Mouse (Mus musculus) kidney, postnatal 14 days (tissue): ENCODE measurements around the gene Ccs.
"Not testable (repeated sequence)": the region's sequence is repeated elsewhere in the genome, so short reads cannot be mapped to it uniquely, and the experiment has no call there.

Source experiments
- DNase-seq: peaks from one replicate; pipeline ENCODE4 v3.0.0; 2022; ENCODE audit warnings: mixed read lengths

Ccs gene

GRCm38 (mm10) chr19:4839149-4839548, at the start of gene Ccs, which contains the start of gene Ccdc87:
Ccs (minus strand) TSS chr19:4839332.
Ccdc87 (plus strand) TSS chr19:4839366.
- peak; percentile 99 for DNase-seq

DNA sequence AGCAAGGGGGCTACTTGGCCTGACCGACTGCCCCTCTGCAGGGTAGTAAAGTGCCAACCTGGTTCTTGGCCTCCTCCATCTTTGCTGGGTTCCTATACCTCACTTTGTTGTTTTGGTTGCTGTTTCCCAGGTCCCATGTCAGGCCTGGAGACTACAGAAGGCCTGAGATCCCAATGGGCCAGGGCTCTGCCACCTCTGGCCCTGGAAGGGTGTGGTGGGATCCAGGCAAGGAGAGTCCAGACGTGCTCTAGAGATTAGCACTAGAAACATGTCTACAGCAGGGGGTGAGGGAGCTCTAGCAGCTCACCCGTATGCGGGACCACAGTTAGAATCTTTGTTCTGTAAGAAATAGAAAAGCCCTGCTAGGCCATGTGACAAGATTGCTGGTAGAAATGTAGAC, 44.8 kb upstream of the Ccs start:
- DNase-seq, result no peak

DNA sequence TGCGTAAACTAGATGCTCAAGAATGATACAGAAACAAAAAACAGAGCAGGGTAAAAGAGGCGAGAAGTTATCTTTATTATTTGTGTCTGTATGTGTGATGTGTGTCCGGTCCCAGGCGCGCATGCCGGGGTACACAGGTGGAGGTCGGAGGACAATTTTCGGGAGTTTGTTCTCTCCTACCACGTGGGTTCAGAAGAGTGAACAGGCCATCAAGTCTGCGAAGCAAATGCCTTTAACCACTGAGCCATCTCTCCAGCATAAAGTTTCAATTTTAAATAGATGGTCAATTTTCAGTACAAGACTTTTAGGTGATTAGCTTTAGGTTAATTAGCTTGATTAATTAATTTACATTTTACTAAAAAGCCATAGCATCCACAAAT, 40.2 kb upstream of the Ccs start:
- no peak for DNase-seq

- peak; percentile 96 for DNase-seq
Observed at GRCm38 (mm10) chr19:4878405-4879323, 39.5 kb upstream of the Ccs start, which contains the start of gene Zdhhc24. Zdhhc24 (plus strand) TSS chr19:4878668.

GRCm38 (mm10) chr19:4877785-4878184, 38.7 kb upstream of the Ccs start, which contains the start of gene Actn3:
Actn3 (minus strand) TSS chr19:4877909.
- DNase-seq, result peak; percentile 53

DNA sequence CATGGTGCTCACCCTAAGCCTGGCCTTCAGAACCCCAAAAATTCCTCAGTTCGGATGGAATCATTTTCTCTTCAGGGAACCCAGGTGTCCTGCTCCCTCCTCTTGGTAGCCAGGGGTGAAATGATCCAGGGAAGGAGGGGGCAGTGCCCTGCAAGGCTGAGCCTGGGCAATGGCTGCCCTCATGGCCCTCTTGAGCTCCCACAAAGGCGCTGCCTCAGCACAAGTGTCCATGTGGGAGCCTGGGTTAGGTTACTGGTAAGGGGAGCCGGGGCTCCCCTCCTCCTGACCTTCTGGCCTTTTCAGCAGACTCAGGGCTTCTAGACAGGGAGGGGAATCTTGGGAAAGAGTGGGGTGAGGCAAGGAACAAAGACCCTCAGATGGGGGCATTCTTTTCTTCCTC, 37.6 kb upstream of the Ccs start:
- DNase-seq, result no peak

DNA sequence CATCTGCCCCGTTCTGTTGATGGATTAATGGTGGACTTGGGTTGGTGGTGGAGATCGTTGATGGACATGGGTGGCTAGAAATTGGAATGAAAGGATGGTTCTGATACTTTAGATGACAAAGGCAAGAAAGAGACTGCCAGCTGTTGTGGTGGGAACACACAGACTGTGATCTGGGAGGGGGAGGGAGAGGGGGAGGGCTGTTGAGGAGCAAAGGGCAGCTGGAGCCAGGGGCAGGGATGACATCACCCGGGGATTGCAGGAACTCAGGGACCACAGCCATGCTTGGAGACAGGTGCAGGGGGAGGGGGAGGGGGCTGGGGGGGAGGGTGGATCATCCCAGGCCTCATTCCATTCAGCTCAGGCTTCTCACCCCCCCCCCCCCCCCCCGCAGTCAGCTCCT, 37.1 kb upstream of the Ccs start:
- DNase-seq, result no peak

GRCm38 (mm10) chr19:4874613-4875012, 35.5 kb upstream of the Ccs start:
- not testable (repeated sequence) for DNase-seq

DNA sequence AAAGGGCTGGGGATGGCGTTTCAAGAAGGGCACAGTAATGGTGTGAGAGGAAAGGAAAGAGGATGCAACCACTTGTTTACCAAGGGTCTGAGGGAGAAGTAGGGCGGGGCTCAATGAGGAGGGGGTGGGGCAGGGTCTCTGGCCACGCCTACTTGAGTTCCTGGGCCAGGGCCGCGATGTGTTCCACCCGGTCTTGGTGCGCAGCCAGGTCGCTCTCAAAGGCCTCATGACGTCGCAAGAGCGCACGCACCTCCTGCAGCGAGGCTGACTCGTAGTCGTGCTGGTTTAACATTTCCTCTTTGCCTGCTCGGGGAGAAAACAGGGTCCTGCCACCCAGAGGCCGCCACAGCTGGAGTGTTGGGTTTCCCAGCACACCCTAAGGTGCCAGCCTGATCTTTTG, 26.0 kb upstream of the Ccs start:
- DNase-seq, result peak; percentile 59

- DNase-seq, result no peak
Observed at GRCm38 (mm10) chr19:4863048-4863447, 23.9 kb upstream of the Ccs start.

GRCm38 (mm10) chr19:4859081-4859480, 19.9 kb upstream of the Ccs start:
- no peak for DNase-seq

GRCm38 (mm10) chr19:4855951-4856350, 16.8 kb upstream of the Ccs start:
- no peak for DNase-seq

DNA sequence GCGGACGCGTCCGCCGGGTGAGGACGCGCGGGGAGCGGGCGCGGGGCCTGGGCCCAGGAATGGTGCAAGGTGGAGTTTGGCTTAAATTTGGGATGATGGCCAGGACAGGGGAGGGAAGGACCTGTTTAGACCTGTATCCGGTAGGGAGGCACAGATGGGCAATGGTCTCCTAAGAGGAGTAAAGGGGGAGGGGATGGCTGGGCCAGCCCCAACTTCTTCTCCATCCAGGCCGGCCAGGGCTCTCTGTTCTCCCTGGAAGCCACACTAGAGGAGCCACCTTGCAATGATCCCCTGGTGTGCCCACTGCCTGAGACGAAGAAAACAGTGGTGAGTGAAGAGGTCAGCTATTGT, 16.3 kb upstream of the Ccs start:
- DNase-seq, result no peak

DNA sequence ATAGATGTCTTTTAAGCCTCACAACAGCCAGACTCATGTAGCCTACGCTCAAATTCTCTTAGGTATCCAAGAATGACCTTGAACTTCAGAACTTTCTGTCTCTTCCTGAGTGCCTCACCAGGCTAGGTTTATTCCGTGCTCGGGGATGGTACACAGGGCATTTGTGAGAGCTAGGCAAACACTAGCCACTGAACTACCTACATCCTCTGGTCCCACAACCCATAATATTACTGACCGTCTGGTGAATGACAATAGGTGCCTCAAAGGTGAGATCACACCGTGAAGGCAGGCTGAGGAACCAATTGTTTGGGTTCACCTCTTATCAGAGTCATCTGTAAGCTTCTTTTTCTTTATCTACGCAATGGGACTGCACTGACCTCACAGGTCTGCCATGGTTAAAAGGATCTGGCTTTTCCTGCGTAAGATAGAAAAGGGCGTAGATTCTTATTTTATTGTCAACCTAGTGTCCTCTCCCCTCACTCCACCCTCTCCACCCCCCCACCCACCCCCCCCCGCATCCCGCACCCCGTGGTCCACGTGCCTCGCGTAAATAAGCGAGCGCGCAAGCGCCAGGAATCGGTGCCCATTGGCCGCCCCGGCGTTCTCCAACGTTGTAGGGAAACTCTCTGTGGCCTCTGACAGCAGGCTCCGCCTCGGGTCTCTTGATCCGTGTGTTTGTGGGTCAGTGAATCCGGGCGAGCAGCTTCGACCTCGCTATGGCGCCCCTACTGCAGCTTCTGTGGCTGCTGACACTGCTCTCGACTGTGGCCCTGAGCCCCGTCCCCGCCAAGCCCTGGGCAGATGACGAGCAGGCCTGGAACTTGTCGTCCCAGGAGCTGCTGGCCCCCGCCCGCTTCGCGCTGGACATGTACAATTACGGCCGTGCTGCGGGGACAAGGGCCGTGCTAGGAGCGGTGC, 15.7 kb upstream of the Ccs start, which contains the start of gene Ctsf:
Ctsf (plus strand) TSS at position 579 of the 918 bp plus-strand sequence.
- DNase-seq, result peak; percentile 94

- DNase-seq, result no peak
Observed at GRCm38 (mm10) chr19:4850281-4850680, 11.1 kb upstream of the Ccs start.

- no peak for DNase-seq
Observed at GRCm38 (mm10) chr19:4849800-4850199, 10.7 kb upstream of the Ccs start.

DNA sequence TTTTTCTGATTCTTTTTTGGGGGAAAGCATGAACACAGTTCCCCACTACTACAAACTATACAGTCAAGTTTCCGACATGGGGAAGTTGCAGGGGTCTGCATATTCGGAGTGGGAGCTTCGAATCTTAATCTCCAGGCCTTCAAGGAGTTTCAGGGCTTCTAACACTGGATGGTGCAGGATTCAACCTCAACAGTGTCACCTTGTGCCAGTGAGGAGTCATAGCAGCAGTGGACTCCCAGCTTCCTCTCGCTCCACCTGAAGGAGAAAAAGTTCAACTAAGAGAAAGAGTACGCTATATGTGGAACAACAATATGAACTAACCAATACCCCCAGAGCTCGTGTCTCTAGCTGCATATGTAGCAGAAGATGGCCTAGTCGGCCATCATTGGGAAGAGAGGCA, 8.4 kb upstream of the Ccs start:
- peak; percentile 62 for DNase-seq

DNA sequence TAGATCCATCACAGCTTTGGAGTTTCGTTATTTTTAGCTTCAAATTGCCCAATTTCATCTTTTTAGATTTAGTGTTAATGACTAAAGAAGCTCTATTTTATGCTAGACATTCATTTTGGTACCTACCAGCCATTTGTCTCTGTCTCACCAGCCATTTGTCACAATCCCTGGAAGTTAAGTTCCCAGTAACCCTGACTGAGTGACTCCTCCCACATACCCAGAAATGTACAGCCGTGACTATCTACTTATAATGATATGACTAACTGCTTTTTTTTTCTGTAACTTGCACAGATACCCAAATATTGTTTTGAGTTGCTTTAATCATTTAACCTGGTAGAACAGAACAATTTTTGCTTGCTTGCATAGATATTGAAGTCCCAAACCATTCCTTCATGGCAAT, 6.7 kb upstream of the Ccs start:
- DNase-seq, result no peak

- DNase-seq, result no peak
Observed at GRCm38 (mm10) chr19:4842611-4843010, 3.5 kb upstream of the Ccs start.

- no peak for DNase-seq
Observed at GRCm38 (mm10) chr19:4840848-4841247, 1.7 kb upstream of the Ccs start.

DNA sequence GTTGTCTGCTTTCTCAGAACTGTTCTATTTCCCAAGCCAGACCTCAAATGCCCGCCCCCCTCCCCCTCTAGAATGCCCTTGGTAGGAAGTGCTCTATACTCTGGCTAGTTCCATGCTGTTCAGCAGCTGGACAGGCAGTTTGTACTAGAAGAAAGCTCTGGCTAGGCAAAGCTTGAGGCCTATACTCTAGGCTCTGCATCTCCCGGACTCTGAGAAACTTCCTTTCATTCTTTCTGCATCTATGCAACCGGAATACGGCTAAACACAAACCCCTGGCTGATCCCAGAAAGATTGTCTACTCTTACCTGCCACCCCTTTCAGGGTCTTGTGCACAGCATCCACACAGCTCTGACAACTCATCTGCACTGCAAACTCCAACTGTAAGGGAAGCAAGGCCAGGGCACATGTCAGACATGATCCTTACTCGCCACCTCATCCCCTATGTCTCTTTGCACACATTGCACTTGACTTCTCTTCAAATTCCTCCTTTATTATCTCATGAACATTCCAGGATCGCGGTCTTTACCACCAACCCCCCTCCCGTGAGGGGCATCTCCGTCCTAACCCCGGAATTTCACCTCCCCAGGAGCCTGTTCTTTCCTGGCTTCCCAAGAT, 499 bp downstream of the Ccs start:
- DNase-seq, result no peak

DNA sequence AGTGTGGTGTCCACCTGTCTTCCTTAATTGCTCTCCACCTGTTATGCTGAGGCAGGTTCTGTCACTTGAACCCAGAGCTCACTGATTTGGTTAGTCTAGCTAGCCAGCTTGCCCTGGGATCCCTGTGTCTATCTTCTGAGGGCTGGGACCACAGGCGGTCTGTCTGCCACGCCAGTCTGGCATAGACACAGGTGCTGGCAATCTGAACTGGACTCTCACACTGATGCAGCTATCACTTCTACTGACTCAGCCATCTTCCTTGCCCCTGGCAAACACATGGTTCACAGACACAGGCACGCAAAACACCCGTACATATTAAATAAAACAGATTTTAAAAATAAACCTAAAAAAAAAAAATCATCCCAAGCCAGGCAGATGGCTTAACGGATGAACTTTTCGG, 2.1 kb downstream of the Ccs start:
- DNase-seq, result no peak

DNA sequence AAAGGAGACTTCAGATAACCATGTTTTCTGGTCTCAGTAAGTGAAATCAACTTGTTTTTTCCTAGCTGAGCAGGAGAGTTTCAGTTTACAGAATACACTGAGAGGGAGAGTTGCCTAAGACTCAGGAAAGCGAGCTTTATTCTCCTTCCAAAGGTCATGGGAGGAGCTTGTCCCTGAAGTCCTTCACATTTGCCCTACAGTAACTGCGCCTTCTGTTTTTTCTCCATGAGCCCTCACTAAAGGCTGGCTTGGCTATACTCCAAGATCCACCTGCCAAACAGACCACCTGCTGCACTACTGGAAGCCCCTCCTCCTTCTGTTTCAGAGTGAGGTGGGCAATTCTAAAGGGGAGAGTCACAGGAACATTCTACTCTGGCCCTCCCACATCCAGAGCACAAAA, 3.0 kb downstream of the Ccs start:
- DNase-seq, result peak; percentile 55
